Mouse (Mus musculus) C2C12 (cell line): Measurements from ENCODE around the gene March6.

Experiments
- CTCF ChIP-seq: IDR thresholded peaks from one replicate; pipeline ENCODE4 v1.5.1; 2011; ENCODE audit not compliant: control insufficient read depth, insufficient read depth, insufficient read length
- MAX ChIP-seq: IDR thresholded peaks from one replicate; pipeline ENCODE4 v1.6.1; 2011; ENCODE audit warnings: mild to moderate bottlenecking, control low read depth
- MYOD1 ChIP-seq: IDR thresholded peaks from one replicate; pipeline ENCODE4 v1.6.1; 2011; ENCODE audit warnings: low read depth; ENCODE audit not compliant: control insufficient read depth, insufficient read length
- MYOG ChIP-seq: IDR thresholded peaks from one replicate; pipeline ENCODE4 v1.6.1; 2011; ENCODE audit not compliant: control insufficient read depth, insufficient read length; ENCODE audit errors: extremely low read depth

GRCm38 (mm10) chr15:31441996-31442395 is 88.9 kb downstream of the March6 start:
- TF ChIP-seq CTCF (no peak), MYOG (no peak), MYOD1 (no peak), MAX (no peak)
